Mouse (Mus musculus): ENCODE measurements around the gene Ccdc33.

The Ccdc33 gene

GRCm38 (mm10) chr9:58128926-58129413 is 10.3 kb upstream of the Ccdc33 start:
- no peak for DNase-seq

- DNase-seq = no peak
Measured at GRCm38 (mm10) chr9:58125811-58126210, 7.2 kb upstream of the Ccdc33 start.

DNA sequence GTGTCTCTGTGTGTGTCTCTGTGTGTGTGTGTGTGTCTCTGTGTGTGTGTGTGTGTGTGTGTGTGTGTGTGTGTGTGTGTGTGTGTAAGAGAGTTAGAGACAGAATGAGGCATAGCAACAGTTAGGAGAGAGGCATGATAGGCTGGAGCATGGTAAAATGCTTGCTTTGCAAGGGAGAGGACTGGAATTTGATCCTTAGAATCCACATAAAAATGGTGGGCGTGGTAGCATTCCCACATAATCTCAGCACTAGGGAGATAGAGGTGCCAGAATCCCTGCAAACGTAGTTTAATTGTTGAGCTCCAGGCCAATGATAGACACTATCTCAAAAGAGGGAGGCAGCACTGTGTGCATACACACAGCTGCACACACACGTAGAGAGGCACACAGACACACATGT is 6.5 kb upstream of the Ccdc33 start:
- no peak for DNase-seq

- DNase-seq = no peak
Measured at GRCm38 (mm10) chr9:58116024-58116651, 2.5 kb downstream of the Ccdc33 start.

DNA sequence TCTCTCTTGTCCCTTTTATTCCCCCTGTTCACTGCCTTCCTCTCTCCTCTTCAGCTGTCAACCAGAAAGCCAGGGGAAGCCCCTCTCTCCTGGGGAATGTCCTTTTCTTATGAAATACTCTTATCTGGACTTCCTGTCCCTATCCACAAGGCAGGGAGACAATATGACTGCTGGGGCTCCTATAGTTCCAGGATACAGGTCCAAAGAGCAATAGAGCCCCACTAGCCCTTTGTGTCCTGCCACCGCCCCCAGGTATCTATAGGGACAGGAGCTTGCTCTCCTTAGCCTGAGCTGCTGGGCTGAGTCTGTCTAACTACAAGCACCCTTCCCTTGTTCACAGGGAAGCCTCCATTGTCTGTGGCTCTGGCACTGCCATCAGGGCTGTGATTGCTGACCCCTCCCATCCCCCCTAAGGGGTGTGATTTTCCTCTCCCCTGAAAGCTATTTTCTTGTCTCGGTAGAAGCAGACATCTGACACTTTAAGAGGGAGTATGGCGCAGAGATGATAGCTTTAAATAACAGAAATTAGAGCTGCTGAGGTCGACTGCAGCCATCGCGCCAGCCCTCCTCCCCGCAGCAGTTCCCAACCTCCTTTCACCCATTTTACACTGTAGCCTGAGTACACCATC is 3.2 kb downstream of the Ccdc33 start:
- DNase-seq = no peak

- DNase-seq = no peak
Measured at GRCm38 (mm10) chr9:58114019-58114418, 4.6 kb downstream of the Ccdc33 start.

DNA sequence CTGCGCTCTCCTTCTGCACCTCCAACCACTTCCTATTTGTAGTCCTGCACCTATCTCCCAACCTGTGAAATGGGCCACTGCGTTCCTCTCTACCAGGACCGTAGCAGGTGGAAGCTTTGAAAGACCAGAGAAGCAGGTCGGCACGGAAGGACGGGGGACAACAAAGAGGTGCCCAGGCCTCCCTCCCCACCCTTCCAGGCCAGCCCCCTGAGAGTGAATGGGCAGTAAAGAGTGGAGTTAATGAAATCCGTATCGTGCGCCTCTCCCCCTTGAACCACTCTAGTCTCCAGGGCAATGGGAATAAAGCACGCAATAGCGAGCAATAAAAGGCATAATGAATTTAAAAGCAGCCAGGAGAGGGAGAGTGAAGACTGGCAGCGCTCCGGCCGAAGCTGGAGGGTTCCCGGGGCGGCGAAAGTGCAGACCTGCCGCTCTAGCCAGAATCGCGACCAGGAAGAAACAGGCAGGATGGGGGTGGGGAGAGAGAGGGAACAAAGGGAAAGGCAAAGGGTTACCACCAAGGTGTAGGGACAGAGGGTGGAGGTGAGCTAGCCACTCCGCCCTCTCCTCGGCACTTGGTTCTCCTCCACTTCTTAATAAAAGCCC is 5.2 kb downstream of the Ccdc33 start:
- peak in 1 of 2 experiments; percentile 22 for DNase-seq

DNA sequence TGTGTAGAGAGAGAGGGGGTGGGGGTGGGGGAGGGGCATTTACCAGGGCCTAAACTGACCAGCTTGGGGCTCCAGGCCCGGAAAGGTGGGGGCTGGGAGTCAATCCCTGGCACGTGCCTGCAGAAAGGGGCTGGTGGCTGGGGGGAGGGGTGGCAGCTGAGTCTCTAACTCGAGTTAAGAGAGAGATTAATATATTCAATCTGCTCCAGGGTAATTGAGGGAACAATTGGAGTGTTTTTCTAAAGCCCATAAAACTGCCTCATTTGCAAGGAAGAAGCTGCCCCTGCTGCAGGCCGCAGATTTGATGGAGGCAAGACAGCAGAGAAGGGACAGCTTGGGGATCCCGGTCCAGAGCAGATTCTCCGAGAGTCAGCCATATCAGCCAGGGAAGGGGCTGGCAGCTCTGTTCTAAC is 5.8 kb downstream of the Ccdc33 start:
- peak; percentile 15 to 53 for DNase-seq

DNA sequence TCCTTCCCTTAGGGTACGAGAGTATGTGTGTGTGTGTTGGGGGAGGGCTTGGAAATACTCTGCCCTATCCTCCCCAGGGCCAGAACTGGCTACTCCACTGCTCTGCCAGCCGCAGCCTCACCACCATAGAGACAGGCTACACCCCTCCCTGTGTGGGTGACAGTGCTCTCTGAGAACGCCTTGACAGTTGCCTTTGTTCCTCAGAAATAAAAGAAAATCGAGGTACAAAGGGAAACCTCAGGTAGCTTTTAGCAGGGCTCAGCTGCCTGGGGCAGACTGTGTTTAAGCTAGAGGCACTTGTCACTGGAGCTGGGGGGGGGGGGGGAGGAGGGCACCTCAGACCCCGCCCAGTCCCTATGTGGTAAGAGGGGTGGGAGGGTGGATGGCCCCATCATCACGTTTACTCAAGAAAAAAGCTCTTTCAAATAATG is 6.3 kb downstream of the Ccdc33 start:
- peak; percentile 66 to 80 for DNase-seq

DNA sequence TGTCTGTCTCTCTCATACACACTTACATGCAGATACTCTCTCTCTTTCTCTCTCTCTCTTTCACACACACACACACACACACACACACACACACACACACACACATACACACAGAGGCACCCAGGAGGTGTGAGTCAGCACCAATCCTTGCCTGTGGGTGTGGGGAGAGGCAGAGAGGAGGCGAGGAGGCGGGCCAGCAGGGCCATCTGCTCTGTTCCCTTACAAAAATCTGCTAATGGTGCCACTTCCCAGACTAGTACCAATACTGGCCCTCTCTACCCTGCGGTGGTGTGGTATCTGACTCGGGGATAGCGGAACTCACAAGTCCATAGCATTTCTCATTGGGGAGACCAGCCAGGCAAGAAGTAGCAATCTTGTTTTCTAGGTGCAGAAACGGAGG is 7.2 kb downstream of the Ccdc33 start:
- peak; percentile 25 to 45 for DNase-seq

- no peak for DNase-seq
Measured at GRCm38 (mm10) chr9:58110787-58111186, 7.8 kb downstream of the Ccdc33 start.

- no peak for DNase-seq
Measured at GRCm38 (mm10) chr9:58107494-58107893, 11.1 kb downstream of the Ccdc33 start.

DNA sequence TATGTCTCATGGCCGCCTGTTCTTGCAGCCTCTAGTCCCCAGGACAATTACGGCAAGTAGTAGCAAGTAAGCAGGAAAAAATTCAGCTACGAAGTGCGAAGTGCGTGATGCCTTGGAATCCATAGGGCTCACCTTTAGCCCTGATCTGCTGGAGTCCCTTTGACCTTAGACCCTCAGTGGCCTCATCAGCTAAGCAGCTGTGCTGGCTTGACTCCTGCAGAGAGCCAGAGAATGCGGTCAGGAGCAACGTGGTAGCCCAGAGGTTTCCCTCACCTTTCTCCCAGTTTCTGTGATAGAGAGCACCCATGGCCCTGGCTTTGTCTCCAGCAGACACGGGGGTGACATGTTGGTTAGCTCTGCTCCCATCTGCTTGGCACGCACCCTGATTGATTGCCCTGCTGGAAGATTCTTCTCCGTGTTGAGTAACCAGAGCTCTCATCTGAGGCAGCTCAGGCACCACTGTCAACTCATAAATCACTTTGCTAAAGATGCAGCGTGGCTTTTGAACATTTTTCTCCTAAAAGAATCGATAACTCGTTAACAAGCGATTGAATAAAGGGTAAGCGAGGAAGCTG is 12.9 kb downstream of the Ccdc33 start:
- DNase-seq = no peak

DNA sequence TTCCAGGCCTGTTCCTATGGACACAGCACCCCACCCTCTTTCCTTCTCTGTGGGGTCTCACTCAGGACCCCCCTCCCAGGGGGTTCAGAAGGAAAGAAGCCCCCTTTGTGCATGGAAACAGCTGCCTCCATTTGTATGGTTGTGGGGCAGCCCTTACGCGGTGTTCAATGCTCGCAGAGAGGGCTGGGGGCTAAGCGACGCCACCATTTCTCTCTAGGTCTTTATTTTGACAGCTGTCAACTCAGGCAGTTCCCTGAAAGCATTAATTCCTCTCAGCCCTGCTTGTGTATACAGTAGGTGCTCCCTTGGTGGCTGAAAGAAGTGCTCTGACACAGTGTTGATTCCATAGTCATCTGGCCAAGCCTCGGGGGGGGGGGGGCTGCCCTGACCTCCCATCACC is 15.0 kb downstream of the Ccdc33 start:
- DNase-seq = no peak

- no peak for DNase-seq
Measured at GRCm38 (mm10) chr9:58102013-58102412, 16.6 kb downstream of the Ccdc33 start.

DNA sequence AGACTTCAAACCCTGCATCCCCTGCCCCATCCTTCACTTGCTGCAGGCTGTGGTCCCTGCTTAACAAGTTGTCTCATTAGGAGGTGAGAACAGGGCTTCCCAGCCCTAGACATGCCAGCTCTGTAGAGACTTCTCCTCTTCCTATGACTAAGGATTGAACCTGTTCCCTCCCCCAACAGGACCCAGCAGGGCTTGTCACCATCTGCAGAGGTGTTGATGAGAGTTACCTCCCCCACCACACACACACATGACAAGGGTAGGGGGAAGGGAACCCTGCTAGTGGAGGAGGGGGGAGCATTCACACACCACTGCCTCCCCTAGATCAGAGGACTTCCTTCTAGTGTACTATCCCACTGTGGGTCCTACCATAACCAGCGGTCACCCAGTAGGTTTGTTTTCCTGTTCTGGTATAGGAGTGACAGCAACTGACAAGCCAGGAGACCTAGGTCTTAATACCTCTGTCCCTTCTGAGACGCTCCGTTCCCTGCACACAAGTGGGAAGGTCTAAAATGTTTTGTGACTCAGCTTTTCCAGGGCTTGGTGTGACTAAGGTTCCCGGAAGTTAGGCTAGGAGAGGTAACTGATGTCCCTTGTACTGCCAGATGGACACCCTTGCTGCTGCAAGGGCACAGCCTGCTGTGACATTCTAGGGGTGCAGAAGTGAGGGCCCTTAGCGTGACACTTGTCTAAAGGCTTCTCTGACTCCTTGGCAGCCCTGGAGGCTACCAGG is 18.6 kb downstream of the Ccdc33 start:
- DNase-seq = no peak

DNA sequence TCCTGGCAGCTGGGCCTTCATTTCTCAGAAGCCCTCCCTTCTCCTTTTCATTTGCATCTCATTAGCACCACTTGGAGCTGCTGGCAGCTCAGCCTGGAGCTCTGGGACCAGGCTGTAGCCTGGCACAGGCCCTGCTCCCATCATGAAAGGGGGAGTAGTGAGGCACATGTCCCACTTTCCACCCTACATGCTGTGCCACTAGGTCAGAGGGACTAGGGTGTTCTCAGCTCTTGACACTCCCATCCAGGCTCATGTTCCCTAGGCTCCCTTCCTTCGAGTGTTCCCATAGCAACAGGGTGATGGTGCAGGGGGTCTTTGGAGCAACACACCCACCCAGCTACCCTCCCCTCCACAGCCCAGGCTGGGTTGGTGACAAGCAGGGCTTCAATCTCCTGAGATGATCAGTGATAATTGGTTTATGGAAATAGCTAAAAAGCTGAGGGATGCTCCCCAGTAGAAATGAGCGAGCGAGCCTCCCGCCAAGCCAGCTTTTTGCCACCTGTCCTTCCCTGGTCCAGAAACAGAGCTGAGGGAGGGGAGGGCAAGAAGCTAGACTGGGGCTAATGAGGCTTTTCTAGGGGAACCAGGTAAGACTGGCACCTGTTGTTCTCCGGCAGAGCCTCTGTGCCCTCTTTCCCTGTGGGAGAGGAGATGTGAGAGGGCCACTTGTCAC is 21.9 kb downstream of the Ccdc33 start:
- DNase-seq = no peak

GRCm38 (mm10) chr9:58095977-58096376 is 22.6 kb downstream of the Ccdc33 start:
- no peak for DNase-seq

GRCm38 (mm10) chr9:58093776-58094175 is 24.8 kb downstream of the Ccdc33 start:
- no peak for DNase-seq

- DNase-seq = no peak
Measured at GRCm38 (mm10) chr9:58092581-58093269, 25.9 kb downstream of the Ccdc33 start.

DNA sequence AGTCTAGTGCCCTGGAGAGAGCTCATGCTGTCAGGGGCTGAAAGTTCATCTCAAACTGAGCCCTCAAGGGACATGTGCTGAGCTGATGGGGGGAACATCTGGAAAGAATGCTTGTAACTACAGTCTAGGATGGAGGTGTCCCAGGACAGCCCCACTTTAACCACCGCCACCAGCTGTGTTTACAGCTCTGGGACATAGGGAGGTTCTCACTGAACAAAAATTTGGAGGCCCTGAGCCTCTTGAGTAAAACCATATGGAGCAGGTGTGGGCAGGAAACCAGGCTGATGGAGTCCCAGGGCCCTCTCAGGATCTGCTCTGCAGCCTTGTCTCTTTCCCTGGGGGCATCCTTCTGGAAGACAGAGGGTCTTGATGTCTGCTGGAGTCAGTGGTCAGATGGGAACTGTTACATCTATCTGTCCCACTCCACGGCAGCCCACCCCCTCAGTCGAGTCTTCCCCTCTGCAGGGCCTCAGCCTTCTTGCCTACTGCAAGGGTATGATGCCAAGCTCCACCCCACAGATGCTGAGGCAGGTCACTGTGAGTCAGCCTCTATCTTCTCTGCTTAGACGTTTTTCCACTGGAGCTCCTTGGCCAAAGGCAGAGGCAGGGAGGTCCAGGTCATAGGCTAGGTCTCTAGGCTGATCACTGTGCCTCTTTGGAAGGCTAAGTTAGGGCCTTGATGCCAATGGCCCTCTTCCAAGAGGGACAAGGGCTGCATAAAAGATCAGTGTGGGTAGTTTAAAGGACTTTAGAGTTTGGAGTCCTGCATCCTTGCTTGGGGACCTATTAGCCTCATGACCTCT is 26.8 kb downstream of the Ccdc33 start:
- no peak for DNase-seq

Data from thymus, postnatal 36 days (tissue).